Mouse (Mus musculus): Measurements from ENCODE around the gene Jpt2.

DNA sequence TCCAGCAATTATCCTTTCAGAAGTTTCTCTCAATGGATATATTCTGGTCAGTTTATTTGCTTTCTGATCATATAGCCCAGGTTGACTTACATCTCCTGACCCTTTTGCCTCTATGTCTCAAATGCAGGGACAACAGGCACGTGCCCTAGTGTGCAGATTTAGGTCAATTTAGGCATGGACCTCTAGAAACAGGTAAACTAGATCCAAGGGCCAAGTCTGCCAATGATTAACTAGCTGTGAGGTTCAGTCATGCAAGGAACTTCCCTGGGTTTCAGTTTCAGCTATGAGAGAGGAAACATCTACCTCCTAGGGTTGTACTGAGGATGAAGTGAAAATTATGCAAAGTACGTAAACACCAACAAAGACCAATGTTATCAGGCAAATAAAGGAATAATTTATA, 7.2 kb downstream of the Jpt2 start:
- no peak for TF ChIP-seq CTCF (IDR thresholded peaks at IDR 0.05; ENCODE audit: low read depth, low read length)
- TF ChIP-seq EP300 (IDR thresholded peaks at IDR 0.05; ENCODE audit: insufficient read depth, low read depth, low read length) = no peak
- no peak for TF ChIP-seq POLR2A (IDR thresholded peaks at IDR 0.05; ENCODE audit: insufficient read depth, low read length)

Measured in ES-Bruce4 (cell line).